Mouse (Mus musculus) lung, embryonic 15.5 days (tissue): ENCODE data around the gene Hist1h2ae. TPM values are rescaled to one million over a fixed set of nuclear protein-coding genes. Genes with fewer than 3 reads are reported as not detected.
"Not testable (repeated sequence)": the region's sequence is repeated elsewhere in the genome, so short reads cannot be mapped to it uniquely, and the experiment has no call there.

Source experiments
- ATAC-seq: fragments of 200-750 bp; cut with Nextera tagmentation; 2 replicates; pipeline ENCODE4 v1.8.0; 2017; ENCODE audit warnings: moderate number of reproducible peaks, borderline replicate concordance; ENCODE audit not compliant: low FRiP score, low TSS enrichment; ENCODE audit errors: extremely low read depth
- H3K27ac ChIP-seq: fragments of 300-500 bp; sonication (generic); 2 replicates; pipeline ENCODE4 v1.5.1; 2015; ENCODE audit warnings: moderate library complexity, mild to moderate bottlenecking, inconsistent platforms
- H3K27me3 ChIP-seq: fragments of 300-500 bp; sonication (generic); 2 replicates; pipeline ENCODE4 v1.6.1; 2015; ENCODE audit warnings: inconsistent platforms
- H3K36me3 ChIP-seq: fragments of 300-500 bp; sonication (generic); 2 replicates; pipeline ENCODE4 v1.6.1; 2015; ENCODE audit warnings: inconsistent platforms
- H3K4me1 ChIP-seq: fragments of 300-500 bp; sonication (generic); 2 replicates; pipeline ENCODE4 v1.6.1; 2015; ENCODE audit warnings: inconsistent platforms
- H3K4me2 ChIP-seq: fragments of 300-500 bp; sonication (generic); 2 replicates; pipeline ENCODE4 v1.6.1; 2015; ENCODE audit warnings: inconsistent platforms, mild to moderate bottlenecking, moderate library complexity
- H3K4me3 ChIP-seq: fragments of 300-500 bp; sonication (generic); 2 replicates; pipeline ENCODE4 v1.5.1; 2015; ENCODE audit warnings: mild to moderate bottlenecking, inconsistent platforms
- H3K9ac ChIP-seq: fragments of 300-500 bp; sonication (generic); 2 replicates; pipeline ENCODE4 v1.6.1; 2015; ENCODE audit warnings: inconsistent platforms
- H3K9me3 ChIP-seq: fragments of 300-500 bp; sonication (generic); 2 replicates; pipeline ENCODE4 v1.6.1; 2016; ENCODE audit warnings: inconsistent platforms
- WGBS: fragments of 180-500 bp; shearing (Covaris S2); methylation state at CpG from one replicate; pipeline ENCODE4 v1.1.7; 2015; 5-methylcytosine and 5-hydroxymethylcytosine counted together
- polyA plus RNA-seq: library from polyadenylated mRNA; unstranded; fragments of >200 nt; fragmentation: Nextera tagmentation; extraction: Ambion mirVana; gene quantifications from 2 replicates; pipeline ENCODE4 v1.2.1, GENCODE M21; 2015

Hist1h2ae gene
- polyA plus RNA-seq, 1 experiment from 2014 or later: 143 TPM

DNA sequence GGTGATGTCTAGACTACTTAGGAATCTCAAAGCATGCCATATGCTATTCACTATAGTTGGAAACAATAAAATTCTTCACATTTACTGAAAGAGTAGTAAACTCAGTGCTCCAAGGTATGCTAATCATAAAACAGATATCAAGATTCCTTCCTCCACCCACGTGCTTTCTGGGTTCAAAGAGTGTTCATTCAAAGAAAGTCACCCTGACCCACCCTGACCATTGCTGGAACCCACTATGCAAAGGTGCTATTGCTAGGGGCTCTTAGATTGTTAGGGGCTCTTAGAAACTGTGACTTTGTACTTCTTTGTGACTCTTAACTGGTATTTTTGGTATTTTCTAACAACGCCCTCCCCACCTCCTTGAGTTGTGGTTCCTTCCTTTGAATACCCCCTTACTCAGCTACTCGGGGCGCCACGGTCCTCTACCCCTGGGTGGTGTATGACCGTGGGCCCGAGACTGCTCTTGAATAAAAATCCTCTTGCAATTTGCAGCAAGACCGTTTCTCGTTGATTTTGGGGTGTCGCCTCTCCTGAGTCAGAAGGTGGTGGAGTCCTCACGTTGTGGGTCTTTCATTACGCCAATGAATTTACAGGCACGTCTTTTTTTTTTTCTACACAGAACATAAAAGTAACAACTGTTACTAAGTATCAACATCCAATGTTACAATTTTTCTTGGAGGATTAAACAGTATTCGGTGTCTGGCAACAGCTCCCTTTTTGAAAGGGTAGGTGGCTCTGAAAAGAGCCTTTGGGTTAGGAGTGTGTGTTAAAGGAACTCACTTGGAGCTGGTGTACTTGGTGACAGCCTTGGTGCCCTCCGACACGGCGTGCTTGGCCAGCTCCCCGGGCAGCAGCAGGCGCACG lies 2.2 kb upstream of the Hist1h2ae start:
- H3K9me3 ChIP-seq, ATAC-seq, H3K27me3 ChIP-seq, H3K36me3 ChIP-seq: not testable (repeated sequence)
- 4% methylated on average over 20 of the region's 20 CpGs for WGBS
- Histone ChIP-seq H3K4me1 (peaks cover 14% of the 10 kb centered on the region), H3K9ac (peak overlapping the region; percentile 63), H3K4me2 (peak overlapping the region; percentile 67), H3K4me3 (peak overlapping the region; percentile 47), H3K27ac (peak overlapping the region; percentile 98)

DNA sequence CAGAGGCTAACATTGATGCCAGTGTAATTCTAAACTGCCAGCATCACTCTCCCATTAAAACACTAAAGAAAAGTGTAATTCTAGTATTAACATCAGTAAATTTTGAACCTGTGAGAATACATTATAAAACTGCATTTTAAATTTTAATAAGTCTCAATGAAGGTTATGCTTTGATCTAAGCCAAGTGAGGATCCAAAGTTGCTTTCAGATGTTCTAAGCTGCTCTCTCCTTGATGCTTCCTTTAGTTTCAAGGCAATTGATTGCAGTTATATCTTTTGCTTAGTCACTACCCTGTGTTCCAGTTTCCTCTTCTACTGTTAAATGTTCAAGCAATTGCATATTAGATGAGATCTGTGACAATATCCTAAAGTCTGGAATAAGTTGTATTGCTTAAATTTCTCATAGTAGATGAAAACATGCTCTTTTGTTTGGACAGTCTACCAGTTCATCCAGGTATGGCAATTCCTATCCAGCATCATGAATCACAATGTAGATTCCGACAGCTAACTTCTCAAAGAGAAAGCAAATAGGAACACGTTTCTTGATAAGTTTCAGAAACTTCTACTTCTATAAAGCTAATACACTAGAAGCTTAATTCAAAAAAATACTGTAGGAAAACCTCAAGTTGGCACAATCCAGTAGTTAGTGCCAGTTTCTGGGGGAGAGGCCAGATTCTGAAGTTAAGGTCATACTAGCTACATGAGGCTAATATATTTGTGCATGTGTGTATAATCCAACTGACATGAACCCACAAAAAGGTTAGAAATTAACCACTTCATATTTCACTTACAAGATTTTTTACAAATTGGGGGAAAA lies 1.4 kb upstream of the Hist1h2ae start:
- Histone ChIP-seq H3K27ac (peak overlapping the region; percentile 98), H3K4me1 (peaks cover 14% of the 10 kb centered on the region), H3K27me3 (no peaks in the 10 kb centered on the region), H3K9ac (peak overlapping the region; percentile 63), H3K4me3 (peak overlapping the region; percentile 47), H3K4me2 (peak overlapping the region; percentile 67), H3K36me3 (no peaks in the 10 kb centered on the region), H3K9me3 (no peaks in the 10 kb centered on the region)
- ATAC-seq: no peak
- WGBS: 12% methylated on average over 2 of the region's 2 CpGs

DNA sequence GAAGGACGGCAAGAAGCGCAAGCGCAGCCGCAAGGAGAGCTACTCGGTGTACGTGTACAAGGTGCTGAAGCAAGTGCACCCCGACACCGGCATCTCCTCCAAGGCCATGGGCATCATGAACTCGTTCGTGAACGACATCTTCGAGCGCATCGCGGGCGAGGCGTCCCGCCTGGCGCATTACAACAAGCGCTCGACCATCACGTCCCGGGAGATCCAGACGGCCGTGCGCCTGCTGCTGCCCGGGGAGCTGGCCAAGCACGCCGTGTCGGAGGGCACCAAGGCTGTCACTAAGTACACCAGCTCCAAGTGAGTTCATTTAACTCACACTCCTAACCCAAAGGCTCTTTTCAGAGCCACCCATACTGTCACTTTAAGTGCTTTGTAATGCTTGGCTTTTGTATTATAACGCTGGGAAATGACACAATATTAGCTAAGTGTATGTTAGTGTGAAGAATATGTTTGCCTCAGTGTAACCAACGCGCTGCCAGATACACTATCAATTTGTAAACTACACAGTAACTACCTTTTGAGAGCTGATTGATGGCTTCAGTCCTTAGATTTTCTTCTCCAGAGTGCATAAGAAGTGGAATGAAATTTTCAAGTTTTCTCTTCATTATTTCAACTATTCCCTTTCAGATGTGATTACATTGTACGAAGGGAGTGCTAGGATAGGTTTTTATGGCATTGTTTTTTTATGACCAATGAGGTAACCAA lies 641 bp upstream of the Hist1h2ae start:
- WGBS: 0% methylated on average over 17 of the region's 34 CpGs

DNA sequence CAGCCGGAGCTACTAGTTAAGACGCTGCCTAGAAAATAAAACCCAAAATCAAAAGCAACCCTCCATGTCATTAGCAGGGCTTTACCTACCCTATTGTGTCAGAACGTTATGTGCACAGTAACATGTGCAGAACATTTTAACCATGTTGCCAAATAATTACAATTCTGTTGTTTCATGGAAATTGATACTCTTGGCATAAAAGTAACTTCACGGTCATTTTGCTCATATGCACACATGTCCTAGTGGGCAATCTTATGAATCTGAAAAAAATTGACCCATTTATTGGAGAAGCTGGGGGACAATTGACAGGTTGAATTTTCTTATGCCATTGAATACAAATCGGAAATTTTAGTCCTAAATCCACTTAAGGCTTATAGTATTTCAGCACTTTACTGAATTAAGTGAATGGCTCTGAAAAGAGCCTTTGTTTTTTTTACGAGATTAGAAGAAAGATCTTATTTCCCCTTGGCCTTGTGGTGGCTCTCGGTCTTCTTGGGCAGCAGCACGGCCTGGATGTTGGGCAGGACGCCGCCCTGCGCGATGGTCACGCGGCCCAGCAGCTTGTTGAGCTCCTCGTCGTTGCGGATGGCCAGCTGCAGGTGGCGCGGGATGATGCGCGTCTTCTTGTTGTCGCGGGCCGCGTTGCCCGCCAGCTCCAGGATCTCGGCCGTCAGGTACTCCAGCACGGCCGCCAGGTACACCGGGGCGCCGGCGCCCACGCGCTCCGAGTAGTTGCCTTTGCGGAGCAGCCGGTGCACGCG lies 579 bp downstream of the Hist1h2ae start:
- H3K4me1 ChIP-seq, H3K9me3 ChIP-seq, ATAC-seq, H3K27me3 ChIP-seq, H3K36me3 ChIP-seq: not testable (repeated sequence)
- under 1% methylated on average over 27 of the region's 41 CpGs for WGBS
- peak overlapping the region; percentile 37 for H3K4me3 ChIP-seq
- peak overlapping the region; percentile 57 for H3K4me2 ChIP-seq
- H3K27ac ChIP-seq: peak overlapping the region; percentile 98
- peak overlapping the region; percentile 42 for H3K9ac ChIP-seq

More for the DNA sequence above, 641 bp upstream of the Hist1h2ae start:
- H3K4me2 ChIP-seq: peak overlapping the region; percentile 67
- peak overlapping the region; percentile 47 for H3K4me3 ChIP-seq
- ATAC-seq, H3K27me3 ChIP-seq, H3K36me3 ChIP-seq, H3K4me1 ChIP-seq, H3K9me3 ChIP-seq: not testable (repeated sequence)
- H3K9ac ChIP-seq: peak overlapping the region; percentile 63
- peak overlapping the region; percentile 98 for H3K27ac ChIP-seq

DNA sequence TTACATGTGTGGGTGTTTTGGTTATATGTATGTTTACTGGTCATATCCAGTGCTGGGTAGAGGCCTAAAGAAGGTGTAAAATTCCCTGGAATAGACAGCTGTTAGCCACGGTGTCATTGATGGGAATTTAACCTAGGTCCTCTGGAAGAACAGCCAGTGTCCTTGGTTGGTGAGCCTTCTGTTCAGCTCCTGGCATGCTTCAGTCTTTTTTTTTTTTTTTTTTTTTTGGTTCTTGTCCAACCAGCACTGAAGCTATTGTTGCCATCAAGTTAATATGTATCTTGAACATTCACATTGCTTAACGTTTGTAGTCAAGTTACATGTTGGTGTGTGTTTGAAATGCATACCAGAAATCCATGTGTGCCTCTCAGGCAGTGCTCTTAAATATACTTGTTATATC lies 6.5 kb downstream of the Hist1h2ae start:
- Histone ChIP-seq H3K36me3 (no peaks in the 10 kb centered on the region), H3K27me3 (no peaks in the 10 kb centered on the region), H3K4me2 (no peak overlapping the region), H3K9ac (no peak overlapping the region), H3K27ac (peak overlapping the region; percentile 98), H3K4me1 (peaks cover 7% of the 10 kb centered on the region; the same call in 1 of the 2 replicates), H3K9me3 (no peaks in the 10 kb centered on the region), H3K4me3 (no peak overlapping the region)
- 69% methylated on average over 2 of the region's 2 CpGs for WGBS
- no peak for ATAC-seq

DNA sequence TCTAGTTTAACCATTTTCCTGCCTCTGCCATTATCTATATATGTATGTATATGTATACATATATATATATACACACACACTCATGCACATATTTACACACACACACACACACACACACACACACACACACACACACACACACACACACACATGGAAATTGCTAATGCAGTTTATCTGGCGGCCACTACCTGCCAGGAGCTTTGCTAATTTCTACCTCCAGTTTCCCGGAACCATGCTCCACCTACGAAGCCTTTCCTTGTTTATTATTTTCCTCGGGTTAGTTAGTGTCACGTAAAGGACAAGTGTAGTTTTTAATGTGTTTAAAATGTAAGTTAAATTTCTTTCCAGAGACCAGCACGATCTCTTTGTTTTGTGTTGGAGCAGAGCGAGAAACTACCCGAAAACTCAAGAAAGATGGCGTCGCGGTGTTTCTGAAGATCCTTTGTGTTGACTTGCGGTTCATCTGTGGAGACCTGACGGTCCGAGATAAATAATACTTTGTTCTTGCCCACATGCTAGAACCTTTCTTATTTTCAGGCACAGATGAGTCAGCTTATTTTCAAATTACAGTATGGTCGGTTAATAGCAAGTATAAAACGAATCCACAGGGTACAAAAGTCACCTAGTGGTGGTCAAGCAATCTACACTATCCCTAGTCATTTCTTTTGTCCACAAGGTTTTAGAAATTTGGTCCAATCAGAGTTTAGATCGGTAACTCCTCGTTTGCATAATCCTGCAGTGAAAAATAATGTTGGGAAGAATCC lies 8.1 kb downstream of the Hist1h2ae start:
- Histone ChIP-seq H3K9me3 (no peaks in the 10 kb centered on the region), H3K36me3 (no peaks in the 10 kb centered on the region), H3K27me3 (no peaks in the 10 kb centered on the region), H3K4me2 (peak overlapping the region; percentile 71), H3K27ac (peak overlapping the region; percentile 98), H3K4me3 (peak overlapping the region; percentile 43), H3K4me1 (peaks cover 7% of the 10 kb centered on the region; the same call in 1 of the 2 replicates), H3K9ac (peak overlapping the region; percentile 39)
- WGBS: 3% methylated on average over 18 of the region's 18 CpGs
- ATAC-seq: peak; percentile 66; the same call in 1 of the 2 replicates

DNA sequence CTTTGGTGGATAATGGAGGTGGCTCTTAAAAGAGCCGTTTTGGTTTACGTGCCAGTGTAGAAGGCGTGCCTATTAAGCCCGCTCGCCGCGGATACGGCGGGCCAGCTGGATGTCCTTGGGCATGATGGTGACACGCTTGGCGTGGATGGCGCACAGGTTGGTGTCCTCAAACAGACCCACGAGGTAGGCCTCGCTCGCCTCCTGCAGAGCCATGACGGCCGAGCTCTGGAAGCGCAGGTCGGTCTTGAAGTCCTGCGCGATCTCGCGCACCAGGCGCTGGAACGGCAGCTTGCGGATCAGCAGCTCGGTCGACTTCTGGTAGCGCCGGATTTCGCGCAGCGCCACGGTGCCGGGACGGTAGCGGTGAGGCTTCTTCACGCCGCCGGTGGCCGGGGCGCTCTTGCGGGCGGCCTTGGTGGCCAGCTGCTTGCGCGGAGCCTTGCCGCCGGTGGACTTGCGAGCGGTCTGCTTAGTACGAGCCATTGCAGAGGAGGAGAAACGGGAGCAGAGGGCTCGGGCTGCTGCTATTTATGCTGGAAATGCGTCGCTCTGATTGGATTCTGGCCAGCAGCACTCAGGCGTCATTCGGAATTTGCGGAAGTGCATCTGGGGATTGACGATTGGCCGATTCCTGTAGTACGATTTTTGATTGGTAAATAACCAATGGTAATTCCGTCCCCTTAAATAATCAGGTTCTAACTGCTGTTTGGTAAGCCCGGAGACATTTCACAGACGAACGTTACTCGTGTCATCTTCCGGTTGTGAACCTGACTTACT lies 8.9 kb downstream of the Hist1h2ae start, which contains the start of gene Hist1h3e:
Hist1h3e (minus strand) TSS at position 487 of the 777 bp plus-strand sequence.
- not testable (repeated sequence) for H3K9me3 ChIP-seq, H3K36me3 ChIP-seq, H3K4me1 ChIP-seq, H3K27me3 ChIP-seq
- Histone ChIP-seq H3K4me2 (peak within 1 kb of the TSS; percentile 71), H3K27ac (peak within 1 kb of the TSS; percentile 98), H3K4me3 (peak within 1 kb of the TSS; percentile 43), H3K9ac (peak within 1 kb of the TSS; percentile 47)
- WGBS: under 1% methylated on average over 56 of the region's 67 CpGs
- peak; percentile 92 for ATAC-seq

DNA sequence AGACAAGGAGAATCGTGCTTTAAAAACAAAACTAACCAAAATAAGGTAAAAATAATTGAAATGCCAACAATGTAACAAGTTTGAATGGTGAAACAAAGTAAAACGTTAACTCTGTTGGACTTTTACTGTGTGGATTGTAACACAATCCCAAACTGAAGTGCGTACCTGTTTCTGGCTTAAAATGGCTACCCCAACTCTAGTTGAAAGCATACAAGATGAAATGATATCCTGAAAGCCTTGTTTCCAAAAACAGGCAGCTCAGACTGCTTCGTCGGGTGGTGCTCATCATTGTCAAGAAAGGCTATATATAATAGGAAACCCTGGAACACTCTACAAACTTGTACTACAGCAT lies 9.5 kb downstream of the Hist1h2ae start:
- H3K4me1 ChIP-seq: peaks cover 10% of the 10 kb centered on the region; the same call in 1 of the 2 replicates
- peak overlapping the region; percentile 43 for H3K4me3 ChIP-seq
- peak overlapping the region; percentile 98 for H3K27ac ChIP-seq
- peak overlapping the region; percentile 47; the same call in 1 of the 2 replicates for H3K9ac ChIP-seq
- 0% methylated on average over 2 of the region's 5 CpGs for whole genome bisulfite sequencing
- not testable (repeated sequence) for H3K27me3 ChIP-seq, ATAC-seq, H3K36me3 ChIP-seq, H3K9me3 ChIP-seq
- peak overlapping the region; percentile 71 for H3K4me2 ChIP-seq

DNA sequence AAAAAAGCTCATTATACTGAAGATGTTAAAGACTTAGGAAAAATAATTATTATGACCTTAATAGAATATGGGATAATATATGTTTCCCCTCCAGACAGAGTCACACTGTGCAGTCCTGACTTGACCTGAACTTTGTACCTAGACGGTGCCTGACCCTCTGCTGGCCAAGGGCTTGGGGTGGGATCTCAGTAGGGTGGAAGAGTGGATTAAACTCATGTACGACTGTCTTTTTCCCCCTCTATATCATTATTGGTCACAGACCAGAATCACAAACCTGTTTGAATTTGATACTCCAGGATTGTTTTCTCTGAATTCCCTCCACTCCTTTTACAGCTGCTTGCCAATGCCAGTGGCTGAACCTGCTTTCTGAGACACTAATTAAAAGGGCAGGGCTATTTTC lies 10.3 kb downstream of the Hist1h2ae start:
- not testable (repeated sequence) for H3K27me3 ChIP-seq, H3K9ac ChIP-seq, H3K36me3 ChIP-seq, H3K9me3 ChIP-seq, ATAC-seq
- Histone ChIP-seq H3K4me2 (peak overlapping the region; percentile 39), H3K4me3 (peak overlapping the region; percentile 10; the same call in 1 of the 2 replicates), H3K4me1 (peaks cover 10% of the 10 kb centered on the region; the same call in 1 of the 2 replicates), H3K27ac (peak overlapping the region; percentile 57; the same call in 1 of the 2 replicates)
- WGBS: 10% methylated on average over 2 of the region's 2 CpGs

DNA sequence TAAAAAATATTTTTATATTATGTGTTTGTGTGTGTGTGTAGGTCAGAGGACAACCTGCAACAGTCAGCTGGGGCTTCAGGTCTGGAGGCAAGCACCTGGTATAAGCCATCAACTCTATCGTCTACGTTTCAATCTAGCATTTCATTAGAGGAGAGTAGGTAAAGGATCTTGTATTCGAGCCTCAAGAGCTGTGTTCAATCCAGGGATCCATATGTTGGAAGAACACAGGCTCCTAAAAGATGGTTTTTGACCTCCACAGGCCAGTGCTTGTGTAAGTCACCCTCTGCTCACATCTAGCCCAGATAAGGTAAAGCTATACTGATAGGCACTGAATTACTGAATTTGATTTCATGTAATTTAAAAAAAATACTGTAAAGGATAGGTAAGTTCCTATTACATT lies 14.1 kb downstream of the Hist1h2ae start:
- 58% methylated on average over 3 of the region's 3 CpGs for WGBS
- Histone ChIP-seq H3K9me3 (no peaks in the 10 kb centered on the region), H3K4me1 (peaks cover 13% of the 10 kb centered on the region), H3K4me2 (peak overlapping the region; percentile 87), H3K27me3 (no peaks in the 10 kb centered on the region), H3K9ac (0 out of 2 replicates have a peak overlapping the region, but pooled peaks have one; percentile 8), H3K4me3 (0 out of 2 replicates have a peak overlapping the region, but pooled peaks have one; percentile 4), H3K27ac (peak overlapping the region; percentile 99), H3K36me3 (no peaks in the 10 kb centered on the region)
- no peak for ATAC-seq
